Mouse (Mus musculus): ENCODE data around the gene Jak2. TPM values are rescaled to one million over a fixed set of nuclear protein-coding genes. Genes with fewer than 3 reads are reported as not detected.

The Jak2 gene
- polyA plus RNA-seq, 1 experiment from 2014 or later, result 26.6 TPM

GRCm38 (mm10) chr19:29267075-29267868 is 15.6 kb downstream of the Jak2 start:
- WGBS (ENCODE audit: missing documents), result 97% methylated on average over 4 of the region's 4 CpGs
- Histone ChIP-seq H3K4me3 (ENCODE audit: inconsistent target) (no peak overlapping the region), H3K79me2 (ENCODE audit: inconsistent target) (peaks cover 66% of the 10 kb centered on the region; the same call in 1 of the 2 replicates), H3K27ac (no peak overlapping the region), H3K36me3 (ENCODE audit: inconsistent target) (peaks cover 6% of the 10 kb centered on the region; the same call in 1 of the 2 replicates)

GRCm38 (mm10) chr19:29268788-29269321 is 17.2 kb downstream of the Jak2 start:
- Histone ChIP-seq H3K27ac (no peak overlapping the region), H3K36me3 (ENCODE audit: inconsistent target) (no peaks in the 10 kb centered on the region), H3K79me2 (ENCODE audit: inconsistent target) (peaks cover 60% of the 10 kb centered on the region; the same call in 1 of the 2 replicates), H3K4me3 (ENCODE audit: inconsistent target) (no peak overlapping the region)
- 93% methylated on average over 4 of the region's 4 CpGs for WGBS (ENCODE audit: missing documents)

- Histone ChIP-seq H3K4me3 (ENCODE audit: inconsistent target) (no peak overlapping the region), H3K36me3 (ENCODE audit: inconsistent target) (peaks cover 8% of the 10 kb centered on the region; the same call in 1 of the 2 replicates)
- 73% methylated on average over 6 of the region's 6 CpGs for WGBS (ENCODE audit: missing documents)
Measured at GRCm38 (mm10) chr19:29270226-29270625, 18.6 kb downstream of the Jak2 start.

DNA sequence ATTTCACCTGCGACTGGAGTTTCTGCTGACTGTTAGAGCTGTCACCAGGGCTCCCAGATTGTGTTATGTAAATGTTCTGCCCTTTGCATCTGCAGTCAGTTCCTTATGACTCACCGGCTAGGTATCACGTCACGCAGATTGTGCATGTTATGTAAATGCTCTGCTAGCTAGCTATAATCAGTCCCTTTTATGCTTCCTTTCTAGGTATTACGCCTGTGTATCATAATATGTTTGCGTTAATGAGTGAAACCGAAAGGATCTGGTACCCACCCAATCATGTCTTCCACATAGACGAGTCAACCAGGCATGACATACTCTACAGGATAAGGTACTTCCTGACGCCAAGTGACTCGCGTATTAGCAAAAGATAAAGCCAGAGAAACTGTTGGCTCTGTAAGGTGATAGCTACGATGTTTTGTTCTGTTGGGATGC is 19.5 kb downstream of the Jak2 start:
- WGBS (ENCODE audit: missing documents), result 55% methylated on average over 11 of the region's 12 CpGs
- H3K79me2 ChIP-seq (ENCODE audit: inconsistent target), result peaks cover 42% of the 10 kb centered on the region; the same call in 1 of the 2 replicates
- peaks cover 15% of the 10 kb centered on the region for H3K36me3 ChIP-seq (ENCODE audit: inconsistent target)
- no peak overlapping the region for H3K27ac ChIP-seq
- no peak overlapping the region for H3K4me3 ChIP-seq (ENCODE audit: inconsistent target)

More at GRCm38 (mm10) chr19:29270226-29270625, 18.6 kb downstream of the Jak2 start:
- H3K27ac ChIP-seq, result no peak overlapping the region
- peaks cover 51% of the 10 kb centered on the region; the same call in 1 of the 2 replicates for H3K79me2 ChIP-seq (ENCODE audit: inconsistent target)

GRCm38 (mm10) chr19:29272011-29272809 is 20.6 kb downstream of the Jak2 start:
- 100% methylated on average over 3 of the region's 3 CpGs for WGBS (ENCODE audit: missing documents)
- peaks cover 23% of the 10 kb centered on the region for H3K36me3 ChIP-seq (ENCODE audit: inconsistent target)
- H3K4me3 ChIP-seq (ENCODE audit: inconsistent target), result no peak overlapping the region

DNA sequence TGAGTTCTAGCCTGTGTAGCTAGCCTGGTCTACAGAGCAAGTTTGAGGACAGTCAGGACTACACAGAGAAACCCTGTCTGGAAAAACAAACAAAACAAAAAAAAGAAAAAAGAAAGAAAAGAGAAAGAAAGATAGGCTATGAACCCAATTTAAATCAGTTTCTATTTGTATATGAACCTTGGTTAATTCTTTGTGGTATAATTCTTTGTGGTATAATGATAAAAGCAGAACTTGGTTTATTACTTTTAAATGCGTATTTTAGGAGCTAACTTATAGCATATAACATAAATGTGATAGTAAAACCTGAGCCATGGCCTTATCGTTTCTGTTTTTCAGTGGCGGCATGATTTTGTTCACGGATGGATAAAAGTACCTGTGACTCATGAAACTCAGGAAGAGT is 24.8 kb downstream of the Jak2 start:
- Histone ChIP-seq H3K36me3 (ENCODE audit: inconsistent target) (peaks cover 52% of the 10 kb centered on the region), H3K4me3 (ENCODE audit: inconsistent target) (no peak overlapping the region), H3K79me2 (ENCODE audit: inconsistent target) (no peaks in the 10 kb centered on the region), H3K27ac (no peak overlapping the region)
- WGBS (ENCODE audit: missing documents), result 96% methylated on average over 4 of the region's 4 CpGs

More at GRCm38 (mm10) chr19:29272011-29272809, 20.6 kb downstream of the Jak2 start:
- Histone ChIP-seq H3K27ac (no peak overlapping the region), H3K79me2 (ENCODE audit: inconsistent target) (peaks cover 32% of the 10 kb centered on the region; the same call in 1 of the 2 replicates)

GRCm38 (mm10) chr19:29278944-29279587 is 27.4 kb downstream of the Jak2 start:
- Histone ChIP-seq H3K4me3 (ENCODE audit: inconsistent target) (no peak overlapping the region), H3K79me2 (ENCODE audit: inconsistent target) (no peaks in the 10 kb centered on the region), H3K36me3 (ENCODE audit: inconsistent target) (peaks cover 65% of the 10 kb centered on the region), H3K27ac (no peak overlapping the region)
- WGBS (ENCODE audit: missing documents), result 93% methylated on average over 6 of the region's 6 CpGs

DNA sequence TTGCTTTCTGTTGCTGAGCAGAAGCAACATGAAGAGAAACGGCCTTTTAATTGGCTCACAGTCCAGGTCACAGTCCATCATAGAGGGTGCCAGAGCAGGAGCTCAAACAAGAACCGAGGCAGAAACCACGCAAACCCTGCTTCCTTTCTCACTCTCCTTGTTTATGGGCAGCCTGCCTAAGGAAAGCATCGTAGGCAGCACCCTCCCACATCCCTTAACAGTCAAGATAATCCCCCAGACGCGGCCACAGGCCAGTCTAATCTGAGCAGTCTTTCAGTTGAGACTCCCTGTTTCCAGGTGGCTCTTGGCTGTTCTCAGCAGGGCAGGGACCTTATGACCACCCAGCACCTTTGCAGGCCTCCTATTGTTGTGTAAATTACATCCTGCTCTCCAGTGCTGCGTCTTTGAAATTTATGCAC is 33.8 kb downstream of the Jak2 start:
- H3K79me2 ChIP-seq (ENCODE audit: inconsistent target), result no peaks in the 10 kb centered on the region
- no peak overlapping the region for H3K4me3 ChIP-seq (ENCODE audit: inconsistent target)
- WGBS (ENCODE audit: missing documents), result 68% methylated on average over 7 of the region's 7 CpGs
- no peak overlapping the region for H3K27ac ChIP-seq
- peaks cover 64% of the 10 kb centered on the region for H3K36me3 ChIP-seq (ENCODE audit: inconsistent target)

DNA sequence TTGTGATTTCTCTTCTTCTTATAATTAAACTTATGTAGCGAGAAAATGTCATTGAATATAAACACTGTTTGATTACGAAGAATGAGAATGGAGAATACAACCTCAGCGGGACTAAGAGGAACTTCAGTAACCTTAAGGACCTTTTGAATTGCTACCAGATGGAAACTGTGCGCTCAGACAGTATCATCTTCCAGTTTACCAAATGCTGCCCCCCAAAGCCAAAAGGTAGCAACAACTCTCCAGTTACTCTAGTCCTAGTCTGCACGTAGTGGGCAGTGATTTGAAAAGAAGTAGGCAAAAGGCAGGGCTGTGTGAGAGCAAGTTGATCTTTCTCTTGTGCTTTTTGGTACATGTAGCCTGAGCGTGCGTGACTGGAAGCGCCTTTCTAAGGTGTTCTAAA is 36.2 kb downstream of the Jak2 start:
- H3K79me2 ChIP-seq (ENCODE audit: inconsistent target), result no peaks in the 10 kb centered on the region
- no peak overlapping the region for H3K4me3 ChIP-seq (ENCODE audit: inconsistent target)
- no peak overlapping the region for H3K27ac ChIP-seq
- peaks cover 72% of the 10 kb centered on the region for H3K36me3 ChIP-seq (ENCODE audit: inconsistent target)
- 96% methylated on average over 8 of the region's 8 CpGs for WGBS (ENCODE audit: missing documents)

GRCm38 (mm10) chr19:29291532-29291931 is 39.9 kb downstream of the Jak2 start:
- peaks cover 87% of the 10 kb centered on the region for H3K36me3 ChIP-seq (ENCODE audit: inconsistent target)
- no peak overlapping the region for H3K4me3 ChIP-seq (ENCODE audit: inconsistent target)
- no peaks in the 10 kb centered on the region for H3K79me2 ChIP-seq (ENCODE audit: inconsistent target)
- H3K27ac ChIP-seq, result no peak overlapping the region
- WGBS (ENCODE audit: missing documents), result 94% methylated on average over 14 of the region's 14 CpGs

DNA sequence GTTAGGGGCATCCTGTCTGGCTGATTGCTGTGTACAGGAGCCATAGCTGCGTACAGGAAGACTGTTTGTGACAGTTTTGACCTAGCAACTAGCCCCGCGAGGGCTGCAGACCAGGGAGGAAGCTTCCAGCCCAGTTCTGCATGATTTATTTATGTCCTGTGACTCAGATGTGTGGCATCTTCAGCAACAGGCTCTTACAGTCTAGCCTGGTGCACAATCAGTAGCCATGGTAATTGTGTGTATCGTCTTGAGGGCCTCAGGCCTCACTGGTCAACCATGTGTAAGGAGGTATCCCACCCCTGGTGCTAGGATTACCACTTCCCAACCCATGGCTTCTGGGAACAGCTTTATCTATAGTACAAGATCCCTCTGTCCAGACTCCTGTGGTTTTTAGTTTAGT is 40.9 kb downstream of the Jak2 start:
- WGBS (ENCODE audit: missing documents), result 94% methylated on average over 4 of the region's 4 CpGs

GRCm38 (mm10) chr19:29294756-29295155 is 43.1 kb downstream of the Jak2 start:
- Histone ChIP-seq H3K4me3 (ENCODE audit: inconsistent target) (no peak overlapping the region), H3K27ac (no peak overlapping the region), H3K36me3 (ENCODE audit: inconsistent target) (peaks cover 84% of the 10 kb centered on the region), H3K79me2 (ENCODE audit: inconsistent target) (no peaks in the 10 kb centered on the region)
- 62% methylated on average over 2 of the region's 2 CpGs for WGBS (ENCODE audit: missing documents)

More for the DNA sequence above, 40.9 kb downstream of the Jak2 start:
- Histone ChIP-seq H3K79me2 (ENCODE audit: inconsistent target) (no peaks in the 10 kb centered on the region), H3K4me3 (ENCODE audit: inconsistent target) (no peak overlapping the region), H3K36me3 (ENCODE audit: inconsistent target) (peaks cover 81% of the 10 kb centered on the region), H3K27ac (no peak overlapping the region)

GRCm38 (mm10) chr19:29296166-29296565 is 44.5 kb downstream of the Jak2 start:
- Histone ChIP-seq H3K4me3 (ENCODE audit: inconsistent target) (no peak overlapping the region), H3K79me2 (ENCODE audit: inconsistent target) (no peaks in the 10 kb centered on the region), H3K27ac (no peak overlapping the region), H3K36me3 (ENCODE audit: inconsistent target) (peaks cover 84% of the 10 kb centered on the region)

DNA sequence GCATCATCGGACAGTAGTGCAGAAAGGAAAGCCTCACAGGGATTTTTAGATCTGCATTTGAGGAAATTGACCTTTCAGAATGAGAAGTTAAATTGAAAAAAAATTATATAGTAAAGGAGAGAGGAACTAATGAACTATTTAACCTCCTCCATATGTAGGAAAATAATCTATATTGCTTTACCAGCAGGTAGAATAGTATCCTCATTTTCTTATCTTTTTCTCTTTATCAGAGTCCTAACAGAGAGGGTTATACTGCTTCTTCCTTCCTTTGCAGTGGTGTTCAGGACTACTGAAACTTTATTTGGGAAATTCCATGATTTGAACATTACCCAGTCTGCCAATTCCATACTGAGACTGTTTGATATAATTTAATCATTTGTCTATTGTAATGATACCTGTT is 45.7 kb downstream of the Jak2 start:
- Histone ChIP-seq H3K36me3 (ENCODE audit: inconsistent target) (peaks cover 83% of the 10 kb centered on the region), H3K27ac (no peak overlapping the region), H3K79me2 (ENCODE audit: inconsistent target) (no peaks in the 10 kb centered on the region), H3K4me3 (ENCODE audit: inconsistent target) (no peak overlapping the region)
- 92% methylated on average over 1 of the region's 1 CpGs for WGBS (ENCODE audit: missing documents)

Data from macrophage (primary cell).